Mouse (Mus musculus): ENCODE results near the gene Lrrc8c.

DNA sequence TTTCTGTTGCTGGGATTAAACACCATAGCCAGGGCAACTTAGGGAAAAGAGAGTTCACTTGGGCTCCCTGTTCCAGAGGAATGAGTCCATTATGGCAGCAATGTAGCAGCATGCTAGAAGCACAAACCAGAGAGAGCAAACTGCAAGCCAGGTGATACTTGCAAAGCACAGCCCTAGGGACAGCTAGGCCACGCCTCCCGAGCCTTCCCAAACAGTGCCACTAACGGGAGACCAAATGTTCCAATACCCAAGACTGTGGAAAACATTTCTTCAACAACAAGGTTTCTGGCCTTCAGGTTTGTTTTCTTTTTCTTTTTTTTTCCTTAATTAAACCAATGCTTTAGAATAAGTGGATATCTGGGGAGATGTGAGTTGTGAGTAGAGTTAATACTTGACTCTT lies 38.2 kb downstream of the Lrrc8c start:
- TF ChIP-seq CTCF (IDR thresholded peaks at IDR 0.05; ENCODE audit: borderline replicate concordance, control insufficient read depth, extremely low read depth, insufficient read depth, low read length, poor library complexity) (no peak), POLR2A (IDR thresholded peaks at IDR 0.05; ENCODE audit: control insufficient read depth, extremely low read depth, insufficient read depth, low read length, poor library complexity) (no peak)

All from thymus, adult 2 months (tissue).